Mouse (Mus musculus) cerebellum, adult 9-11 months (tissue): ENCODE measurements around the gene Plcg1.

ENCODE experiments used
- DNase-seq: peaks from one replicate; pipeline ENCODE4 v3.0.0; 2022

Plcg1 gene

GRCm38 (mm10) chr2:160731117-160731838 is at the start of gene Plcg1:
Plcg1 (plus strand) TSS chr2:160731300.
- DNase-seq, result peak; percentile 95

- no peak for DNase-seq
Measured at GRCm38 (mm10) chr2:160700271-160700670, 30.8 kb upstream of the Plcg1 start.

- DNase-seq, result no peak
Measured at GRCm38 (mm10) chr2:160701603-160702002, 29.5 kb upstream of the Plcg1 start.

- DNase-seq, result no peak
Measured at GRCm38 (mm10) chr2:160702824-160703223, 28.3 kb upstream of the Plcg1 start.

GRCm38 (mm10) chr2:160707673-160708072 is 23.4 kb upstream of the Plcg1 start:
- no peak for DNase-seq

GRCm38 (mm10) chr2:160715463-160716030 is 15.6 kb upstream of the Plcg1 start:
- DNase-seq, result no peak

GRCm38 (mm10) chr2:160717269-160717668 is 13.8 kb upstream of the Plcg1 start:
- DNase-seq, result peak; percentile 30

- DNase-seq, result no peak
Measured at GRCm38 (mm10) chr2:160718811-160719210, 12.3 kb upstream of the Plcg1 start.

- DNase-seq, result no peak
Measured at GRCm38 (mm10) chr2:160722714-160723113, 8.4 kb upstream of the Plcg1 start.

- DNase-seq, result no peak
Measured at GRCm38 (mm10) chr2:160723613-160724375, 7.3 kb upstream of the Plcg1 start.

GRCm38 (mm10) chr2:160724536-160724935 is 6.6 kb upstream of the Plcg1 start:
- no peak for DNase-seq

GRCm38 (mm10) chr2:160725877-160726864 is 4.9 kb upstream of the Plcg1 start:
- no peak for DNase-seq

GRCm38 (mm10) chr2:160728972-160729371 is 2.1 kb upstream of the Plcg1 start:
- DNase-seq, result no peak

- no peak for DNase-seq
Measured at GRCm38 (mm10) chr2:160729436-160729835, 1.7 kb upstream of the Plcg1 start.

- DNase-seq, result peak; percentile 61
Measured at GRCm38 (mm10) chr2:160729851-160730796, 976 bp upstream of the Plcg1 start.

- no peak for DNase-seq
Measured at GRCm38 (mm10) chr2:160730797-160731116, 343 bp upstream of the Plcg1 start.

GRCm38 (mm10) chr2:160731839-160732261 is 750 bp downstream of the Plcg1 start:
- peak; percentile 85 for DNase-seq

GRCm38 (mm10) chr2:160732420-160732995 is 1.4 kb downstream of the Plcg1 start:
- peak; percentile 32 for DNase-seq

GRCm38 (mm10) chr2:160733131-160733531 is 2.0 kb downstream of the Plcg1 start:
- DNase-seq, result peak; percentile 25

GRCm38 (mm10) chr2:160734331-160734730 is 3.2 kb downstream of the Plcg1 start:
- DNase-seq, result no peak

GRCm38 (mm10) chr2:160735706-160736310 is 4.7 kb downstream of the Plcg1 start:
- peak; percentile 11 for DNase-seq
